Mouse (Mus musculus) thymus, adult 2 months (tissue): ENCODE data around the gene Sox6.

ENCODE experiments used
- CTCF ChIP-seq: fragments of 200-500 bp; IDR thresholded peaks from 2 replicates; pipeline ENCODE4 v1.5.1; 2012; ENCODE audit warnings: mild to moderate bottlenecking, control low read depth, low read length, moderate library complexity, borderline replicate concordance; ENCODE audit not compliant: control insufficient read depth, poor library complexity, insufficient read depth; ENCODE audit errors: extremely low read depth
- POLR2A ChIP-seq: fragments of 200-500 bp; IDR thresholded peaks from 2 replicates; pipeline ENCODE4 v1.6.1; 2012; ENCODE audit warnings: mild to moderate bottlenecking, low read length, control low read depth, moderate library complexity; ENCODE audit not compliant: control insufficient read depth, poor library complexity, insufficient read depth; ENCODE audit errors: extremely low read depth

DNA sequence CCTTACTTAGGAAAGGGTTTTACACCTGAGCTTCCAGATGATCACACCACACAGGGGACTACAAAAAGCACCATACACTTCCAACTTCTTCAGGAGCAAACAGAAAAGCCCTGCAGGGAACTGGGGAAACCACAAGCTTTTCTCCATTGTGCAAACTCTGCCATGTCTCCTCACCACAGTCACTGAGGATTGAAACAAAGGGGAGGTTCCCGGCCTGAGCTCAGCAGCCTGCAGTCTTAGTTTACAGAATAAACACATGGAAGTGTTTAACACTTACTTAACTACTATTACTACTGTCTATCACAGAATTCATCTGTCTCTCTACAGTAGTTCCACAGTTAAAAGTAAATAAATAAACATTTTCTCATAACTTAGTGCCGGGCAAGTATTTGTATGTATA is 498.3 kb downstream of the Sox6 start:
- TF ChIP-seq CTCF (no peak), POLR2A (no peak)
